Mouse (Mus musculus) urinary bladder, postnatal 25 days (tissue): ENCODE data around the gene Zbtb12.

Experiments used
- DNase-seq: peaks from one replicate; pipeline ENCODE4 v3.0.0; 2022; ENCODE audit warnings: low spot score

The Zbtb12 gene

DNA sequence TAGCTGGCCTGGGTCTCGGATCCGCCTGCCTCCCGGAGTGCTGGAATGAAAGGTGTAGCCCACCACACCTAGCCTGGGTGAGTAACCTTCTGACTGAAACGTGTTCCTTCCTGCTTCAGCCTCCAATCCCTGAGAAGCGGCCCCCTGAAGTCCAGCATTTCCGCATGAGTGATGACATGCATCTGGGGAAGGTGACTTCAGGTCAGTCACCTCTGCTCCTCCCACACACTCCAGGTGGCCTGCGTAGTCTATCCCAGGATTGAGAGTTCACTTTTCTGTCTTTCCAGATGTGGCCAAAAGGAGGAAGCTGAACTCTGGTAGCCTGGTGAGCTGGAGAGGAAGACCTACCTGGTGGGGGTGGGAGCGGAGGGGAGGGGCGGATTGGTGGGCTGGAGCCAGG, 23.6 kb downstream of the Zbtb12 start:
- DNase-seq = no peak

DNA sequence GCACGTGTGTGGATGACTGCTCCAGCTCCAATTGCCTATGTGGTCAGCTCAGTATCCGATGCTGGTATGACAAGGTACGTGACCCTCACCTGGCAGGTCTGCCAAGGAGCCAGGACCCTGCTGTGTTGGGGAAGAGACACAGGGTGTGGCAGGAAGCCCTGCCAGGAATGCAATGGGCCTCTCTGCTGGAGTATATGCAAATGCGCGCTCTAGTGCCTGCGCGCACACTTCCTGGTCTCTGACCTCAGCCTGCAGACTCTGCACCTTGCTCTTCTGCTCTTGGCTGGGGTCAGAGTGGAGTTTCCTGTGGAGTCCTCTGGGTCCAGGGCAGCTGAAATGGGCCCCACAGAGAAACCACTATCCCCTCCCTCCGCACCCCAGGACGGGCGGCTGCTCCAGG, 31.7 kb downstream of the Zbtb12 start:
- no peak for DNase-seq

DNA sequence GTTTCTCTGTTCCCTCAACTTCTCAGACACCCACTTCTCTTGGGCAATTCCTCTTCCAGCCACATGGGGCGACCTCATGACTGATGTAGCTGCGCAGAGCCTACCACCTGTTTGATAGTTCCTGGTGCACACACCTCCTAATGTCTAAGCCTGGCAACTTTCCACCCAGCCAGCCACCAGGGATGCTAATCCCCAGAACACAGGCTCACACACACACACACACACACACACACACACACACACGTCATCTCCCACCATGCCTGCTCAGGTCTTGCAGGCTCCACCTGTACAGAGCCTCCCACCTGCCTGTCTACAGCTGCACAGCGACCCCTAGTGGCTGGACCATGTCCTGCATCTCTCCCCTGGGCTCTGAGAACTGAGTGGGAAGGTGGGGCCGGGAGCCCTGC, 32.7 kb downstream of the Zbtb12 start:
- DNase-seq = peak; percentile 87

DNA sequence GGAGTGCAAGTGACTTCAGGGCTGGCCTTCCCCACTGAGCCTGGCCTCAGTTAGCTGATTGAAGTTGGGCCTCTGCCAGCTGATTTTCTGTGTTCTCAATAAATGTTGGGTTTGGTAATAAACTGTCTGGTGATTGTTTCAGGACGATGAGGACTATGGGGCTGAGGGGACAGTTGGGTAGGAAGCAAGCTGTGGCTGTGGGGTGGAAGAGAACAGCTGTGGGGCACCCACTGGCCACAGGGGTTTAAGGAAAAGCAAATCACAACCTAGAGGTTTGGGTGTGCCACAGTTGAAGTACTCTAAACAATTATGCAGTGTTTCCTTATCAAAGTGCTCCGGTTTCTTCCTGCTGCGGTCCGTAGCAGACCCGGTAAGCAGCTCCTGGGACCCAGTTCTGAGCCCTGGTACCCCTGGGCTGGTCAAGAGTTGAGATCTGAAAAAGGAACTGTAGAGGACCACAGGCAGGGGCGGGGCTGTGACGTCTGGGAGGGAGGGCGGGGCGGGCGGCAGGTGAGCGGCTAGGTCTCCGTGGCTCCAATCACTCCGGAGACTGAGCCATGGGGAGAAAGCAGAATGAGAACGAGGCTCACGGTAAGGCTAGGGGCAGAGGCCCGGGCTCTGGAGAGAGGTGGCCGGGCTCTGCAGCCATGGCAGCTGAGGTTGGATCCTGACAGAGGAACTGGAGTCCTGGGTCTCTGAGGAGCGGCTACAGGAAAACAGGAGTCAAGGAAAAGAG, 34.8 kb downstream of the Zbtb12 start, which contains the start of gene Slc44a4:
Gene Slc44a4 (plus strand): TSS at position 537 of the 736 bp plus-strand sequence.
- no peak for DNase-seq

DNA sequence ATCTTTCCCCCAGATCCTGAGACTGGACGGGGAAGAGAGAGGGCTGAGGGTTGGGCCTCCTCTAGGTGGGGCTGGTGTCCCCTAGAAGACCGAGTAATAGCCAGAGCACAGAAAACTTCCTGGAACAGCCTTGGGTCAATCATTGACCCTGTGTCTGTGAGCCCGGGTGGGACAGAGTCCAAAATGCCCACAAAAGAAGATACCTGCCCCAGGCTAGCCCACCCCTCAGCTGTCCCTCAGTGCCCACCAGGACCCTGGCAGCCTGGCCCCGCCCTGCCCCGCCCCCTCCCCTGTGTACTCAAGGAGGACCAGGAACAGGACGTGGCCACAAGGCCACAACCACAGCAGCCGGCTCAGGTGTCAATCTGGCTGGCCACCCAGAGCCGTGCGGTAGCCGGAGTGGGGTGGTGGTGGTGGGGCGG, 36.1 kb downstream of the Zbtb12 start:
- no peak for DNase-seq

DNA sequence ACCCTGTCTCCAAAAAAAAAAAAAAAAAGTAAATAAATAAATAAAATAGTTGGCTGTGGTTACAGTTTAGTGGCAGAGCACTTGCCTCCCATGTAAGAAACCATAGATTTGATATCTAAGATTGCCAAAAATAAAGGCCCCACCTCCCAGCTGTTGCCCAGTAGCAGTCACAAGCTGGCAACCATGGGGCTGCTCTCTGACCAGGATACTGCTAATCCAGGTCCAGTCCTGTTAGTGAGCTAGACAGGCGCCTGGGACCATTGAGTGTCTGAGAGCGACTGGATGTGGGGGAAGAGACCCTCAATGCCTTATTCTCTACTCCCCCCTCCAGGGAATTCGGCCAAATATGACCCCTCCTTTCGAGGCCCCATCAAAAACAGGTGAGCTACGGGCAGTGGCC, 37.0 kb downstream of the Zbtb12 start:
- no peak for DNase-seq

DNA sequence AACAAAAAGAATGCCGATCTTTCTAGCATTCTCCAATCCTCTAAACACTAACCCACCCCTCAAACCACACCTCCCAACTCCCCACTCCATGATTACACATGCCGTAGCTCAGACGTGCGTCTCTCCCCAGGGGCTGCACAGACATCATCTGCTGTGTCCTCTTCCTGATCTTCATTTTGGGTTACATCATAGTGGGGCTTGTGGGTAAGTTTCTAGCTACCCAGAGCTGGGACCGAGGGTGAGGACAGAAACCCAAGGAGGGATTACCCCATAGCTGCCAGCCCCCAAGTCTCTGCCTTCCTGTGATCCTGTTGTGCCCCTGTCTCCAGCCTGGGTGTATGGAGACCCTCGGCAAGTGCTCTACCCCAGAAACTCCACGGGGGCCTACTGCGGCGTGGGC, 37.9 kb downstream of the Zbtb12 start:
- DNase-seq = no peak

DNA sequence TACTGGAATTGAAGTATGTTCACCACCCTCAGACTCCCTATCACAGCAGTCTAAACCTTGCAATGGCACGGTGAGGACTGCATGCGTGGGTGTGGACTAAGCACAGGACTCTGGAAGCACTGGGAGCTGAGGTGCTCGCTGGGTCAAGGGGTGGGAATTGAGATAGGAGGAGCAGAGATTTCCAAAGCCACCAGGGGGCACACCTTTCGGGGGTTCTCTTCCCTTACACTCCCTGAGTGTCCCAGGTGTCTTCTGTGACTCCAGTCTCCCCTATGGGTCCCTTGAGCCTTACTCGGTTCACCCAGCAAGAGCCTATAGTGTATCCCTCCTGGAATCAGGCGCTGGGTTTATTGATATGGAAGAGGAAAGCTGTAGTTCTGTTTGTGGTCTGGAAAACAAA, 43.7 kb downstream of the Zbtb12 start:
- DNase-seq = no peak

DNA sequence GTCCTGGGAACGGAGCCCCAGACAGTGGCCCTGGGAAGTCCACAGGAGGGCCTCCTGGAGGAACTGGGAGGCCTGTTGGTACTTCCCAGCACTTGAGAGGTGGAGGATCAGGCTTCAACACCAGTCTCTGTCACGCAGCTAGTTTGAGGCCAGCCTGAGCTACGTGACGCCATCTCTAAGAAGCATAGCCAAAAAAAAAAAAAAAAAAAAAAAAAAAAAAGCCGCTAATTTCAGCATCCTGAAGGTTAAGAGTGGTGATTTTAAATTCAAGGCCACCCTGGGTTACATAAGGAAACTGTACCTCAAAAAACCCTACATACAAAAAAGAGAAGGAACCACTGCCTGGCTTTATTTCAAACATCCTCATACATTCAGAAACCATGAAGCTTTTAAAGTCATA, 45.0 kb downstream of the Zbtb12 start:
- DNase-seq = no peak

DNA sequence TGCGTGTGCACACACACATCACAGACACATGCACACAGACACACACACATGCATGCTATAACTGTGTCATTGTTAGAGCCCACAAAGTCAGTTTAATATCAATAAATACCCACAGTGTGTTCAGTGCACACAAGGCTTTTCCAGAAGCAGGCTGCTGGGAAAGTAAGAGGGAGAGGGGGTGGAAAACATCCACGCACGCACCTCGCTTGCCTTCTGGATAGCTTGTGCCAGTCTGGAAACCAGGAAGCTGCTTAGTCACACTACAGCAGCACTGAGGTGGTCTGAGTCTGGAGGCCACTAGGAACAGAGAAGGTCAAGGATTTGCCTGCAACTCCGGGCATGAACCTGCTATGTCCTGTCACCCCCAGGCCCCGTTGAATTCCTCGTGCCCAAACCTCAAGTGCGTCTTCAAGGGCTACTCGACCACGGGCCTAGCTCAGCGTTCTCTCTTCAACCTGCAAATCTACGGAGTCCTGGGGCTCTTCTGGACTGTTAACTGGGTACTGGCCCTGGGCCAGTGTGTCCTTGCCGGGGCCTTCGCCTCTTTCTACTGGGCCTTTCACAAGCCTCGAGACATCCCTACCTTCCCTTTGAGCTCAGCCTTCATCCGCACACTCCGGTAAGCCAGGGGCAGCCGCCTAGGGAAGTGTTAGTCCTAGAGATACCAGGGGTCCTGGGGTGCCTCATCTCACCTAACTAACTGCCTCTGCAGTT, 48.2 kb downstream of the Zbtb12 start:
- no peak for DNase-seq

DNA sequence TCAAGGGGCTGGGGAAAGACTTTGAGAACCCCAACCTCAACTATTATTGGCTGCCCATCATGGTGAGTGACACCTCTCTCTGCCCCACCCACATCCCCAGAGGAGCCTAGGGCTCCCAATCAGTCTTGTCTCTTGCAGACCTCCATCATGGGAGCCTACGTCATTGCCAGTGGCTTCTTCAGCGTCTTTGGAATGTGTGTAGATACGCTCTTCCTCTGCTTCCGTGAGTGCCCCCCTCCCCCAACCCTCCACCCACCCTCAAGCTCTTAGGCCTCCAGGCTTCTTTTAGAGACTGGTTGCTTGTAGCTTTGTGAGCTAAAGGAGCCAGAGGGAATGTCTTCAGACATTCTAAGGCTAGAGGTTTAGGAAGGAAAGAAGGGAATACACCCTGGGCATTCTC, 49.6 kb downstream of the Zbtb12 start:
- no peak for DNase-seq

DNA sequence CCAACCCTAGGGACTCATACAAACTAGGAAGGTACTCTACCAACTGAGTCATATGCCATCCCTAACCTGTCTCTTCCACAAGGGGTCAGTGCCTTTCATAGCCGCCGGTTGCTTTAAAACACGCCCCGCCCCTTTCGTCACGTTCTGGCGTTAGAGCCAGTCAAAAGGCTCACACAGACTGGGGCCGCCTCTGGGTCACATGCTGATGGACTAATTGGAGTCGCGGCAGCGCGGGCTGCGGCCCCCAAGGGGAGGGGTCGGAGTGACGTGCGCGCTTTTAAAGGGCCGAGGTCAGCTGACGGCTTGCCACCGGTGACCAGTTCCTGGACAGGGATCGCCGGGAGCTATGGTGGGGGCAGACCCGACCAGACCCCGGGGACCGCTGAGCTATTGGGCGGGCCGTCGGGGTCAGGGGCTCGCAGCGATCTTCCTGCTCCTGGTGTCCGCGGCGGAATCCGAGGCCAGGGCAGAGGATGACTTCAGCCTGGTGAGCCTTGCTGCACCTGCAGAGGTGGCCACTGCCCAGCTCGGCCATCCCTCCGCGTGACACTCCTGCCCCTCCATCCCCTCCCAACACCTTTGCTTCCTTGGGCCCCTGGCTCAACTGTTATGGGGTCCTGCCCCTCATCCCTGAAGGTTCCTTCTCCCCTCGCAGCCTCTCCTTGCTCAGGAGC, 51.9 kb downstream of the Zbtb12 start, which contains the start of gene Neu1:
Gene Neu1 (plus strand): TSS at position 193 of the 674 bp plus-strand sequence.
- peak; percentile 95 for DNase-seq

DNA sequence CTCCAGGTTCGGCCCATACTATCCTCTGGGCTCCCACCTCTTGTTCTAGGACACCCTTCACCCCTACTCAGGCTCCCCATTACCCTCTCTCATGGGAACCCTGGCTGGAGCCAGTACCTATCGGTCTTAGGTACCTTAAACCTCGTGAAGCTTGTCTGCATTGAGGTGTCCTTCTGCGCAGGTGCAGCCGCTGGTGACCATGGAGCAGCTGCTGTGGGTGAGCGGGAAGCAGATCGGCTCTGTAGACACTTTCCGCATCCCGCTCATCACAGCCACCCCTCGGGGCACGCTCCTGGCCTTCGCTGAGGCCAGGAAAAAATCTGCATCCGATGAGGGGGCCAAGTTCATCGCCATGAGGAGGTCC, 52.4 kb downstream of the Zbtb12 start:
- DNase-seq = no peak

DNA sequence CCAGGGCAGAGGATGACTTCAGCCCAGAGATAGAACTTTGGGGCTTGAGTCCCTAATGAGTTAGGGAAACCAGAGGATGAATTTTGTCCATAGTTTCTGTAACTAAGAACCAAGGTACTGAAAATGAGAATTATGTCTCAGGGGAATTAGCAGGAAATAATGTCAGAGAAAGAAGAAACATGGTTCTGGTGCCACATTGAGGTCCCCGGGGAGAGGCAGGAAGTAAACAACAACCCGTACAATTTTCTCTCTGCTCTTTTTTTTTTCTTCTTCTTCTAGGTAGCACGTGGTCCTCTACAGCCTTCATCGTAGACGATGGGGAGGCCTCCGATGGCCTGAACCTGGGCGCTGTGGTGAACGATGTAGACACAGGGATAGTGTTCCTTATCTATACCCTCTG, 53.0 kb downstream of the Zbtb12 start:
- DNase-seq = no peak

DNA sequence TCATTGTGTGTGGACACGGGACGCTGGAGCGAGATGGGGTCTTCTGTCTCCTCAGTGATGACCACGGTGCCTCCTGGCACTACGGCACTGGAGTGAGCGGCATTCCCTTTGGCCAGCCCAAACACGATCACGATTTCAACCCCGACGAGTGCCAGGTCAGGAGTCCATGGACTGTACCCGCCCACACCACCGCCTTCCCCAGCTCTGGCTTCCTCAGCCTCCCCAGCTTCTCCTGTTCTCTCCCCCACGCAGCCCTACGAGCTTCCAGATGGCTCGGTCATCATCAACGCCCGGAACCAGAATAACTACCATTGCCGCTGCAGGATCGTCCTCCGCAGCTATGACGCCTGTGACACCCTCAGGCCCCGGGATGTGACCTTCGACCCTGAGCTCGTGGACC, 54.7 kb downstream of the Zbtb12 start:
- DNase-seq = no peak

DNA sequence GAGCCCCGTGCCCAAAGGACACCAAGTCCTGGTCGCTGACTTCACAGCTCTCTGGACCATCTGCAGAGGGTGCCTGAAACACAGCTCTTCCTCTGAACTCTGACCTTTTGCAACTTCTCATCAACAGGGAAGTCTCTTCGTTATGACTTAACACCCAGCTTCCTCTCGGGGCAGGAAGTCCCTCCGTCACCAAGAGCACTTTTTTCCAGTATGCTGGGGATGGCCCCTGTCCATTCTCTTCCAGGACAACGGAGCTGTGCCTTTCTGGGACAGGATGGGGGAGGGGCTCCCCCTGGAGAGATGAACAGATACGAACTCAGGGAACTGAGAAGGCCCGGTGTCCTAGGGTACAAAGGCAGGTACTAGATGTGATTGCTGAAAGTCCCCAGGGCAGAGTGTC, 55.5 kb downstream of the Zbtb12 start:
- no peak for DNase-seq

DNA sequence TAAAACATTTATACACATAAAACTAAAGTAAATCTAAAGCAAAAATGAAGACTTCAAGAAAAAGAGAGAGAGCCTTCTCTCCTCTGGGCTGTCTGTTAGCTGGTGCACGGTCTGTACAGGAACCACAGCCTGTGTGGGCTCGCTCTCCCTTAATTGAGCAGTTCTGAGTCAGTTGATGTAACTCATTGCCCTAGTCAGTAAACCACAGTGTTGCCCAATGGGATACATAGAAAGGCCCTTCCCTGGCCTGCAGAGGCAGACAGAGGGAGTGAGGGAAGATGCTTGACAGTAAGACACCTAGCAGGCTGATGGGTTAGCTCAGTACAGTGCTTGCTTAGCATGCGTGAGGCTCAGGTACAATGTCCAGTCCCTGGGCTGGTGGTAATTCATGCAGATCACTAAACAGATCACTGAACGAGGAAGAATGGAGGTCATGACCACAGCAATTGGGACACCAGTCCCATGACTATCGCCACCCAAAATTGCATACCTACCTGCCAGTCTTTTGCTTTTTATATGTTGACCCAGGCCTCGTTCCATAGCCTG, 58.8 kb downstream of the Zbtb12 start:
- DNase-seq = no peak

DNA sequence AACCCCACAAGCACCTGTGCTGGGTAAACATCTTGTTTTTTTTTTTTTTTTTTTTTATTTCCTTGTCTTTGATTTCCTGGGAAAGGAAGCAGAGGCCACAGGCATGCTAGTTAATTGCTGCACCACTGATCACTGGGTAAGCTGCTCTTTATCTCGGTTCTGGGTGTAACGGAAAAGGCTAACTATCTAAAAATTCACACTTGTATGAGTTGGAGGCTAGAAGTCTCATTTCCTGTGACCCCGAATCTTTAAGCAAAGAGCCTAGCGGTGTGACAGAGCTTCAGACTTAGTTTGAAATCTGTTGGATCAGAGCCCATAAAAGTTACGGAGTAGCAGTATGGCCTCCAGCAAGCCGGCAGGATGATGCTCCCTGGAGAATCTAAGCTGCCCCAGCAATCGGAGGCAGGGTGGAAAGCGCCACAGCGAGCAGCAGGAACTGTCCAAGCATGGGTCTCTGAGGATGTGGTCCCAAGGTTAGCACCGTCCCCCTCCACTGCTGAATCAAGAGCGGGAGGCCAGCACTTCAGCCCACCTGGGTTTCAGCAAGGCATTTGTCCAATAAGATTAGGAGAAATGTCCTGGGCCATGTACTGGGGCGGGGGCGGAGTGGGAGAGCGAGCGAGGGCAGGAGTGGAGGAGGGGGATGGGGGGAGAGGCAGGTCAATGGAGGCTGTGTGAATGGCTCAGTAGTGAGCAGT, 62.2 kb downstream of the Zbtb12 start:
- DNase-seq = no peak

DNA sequence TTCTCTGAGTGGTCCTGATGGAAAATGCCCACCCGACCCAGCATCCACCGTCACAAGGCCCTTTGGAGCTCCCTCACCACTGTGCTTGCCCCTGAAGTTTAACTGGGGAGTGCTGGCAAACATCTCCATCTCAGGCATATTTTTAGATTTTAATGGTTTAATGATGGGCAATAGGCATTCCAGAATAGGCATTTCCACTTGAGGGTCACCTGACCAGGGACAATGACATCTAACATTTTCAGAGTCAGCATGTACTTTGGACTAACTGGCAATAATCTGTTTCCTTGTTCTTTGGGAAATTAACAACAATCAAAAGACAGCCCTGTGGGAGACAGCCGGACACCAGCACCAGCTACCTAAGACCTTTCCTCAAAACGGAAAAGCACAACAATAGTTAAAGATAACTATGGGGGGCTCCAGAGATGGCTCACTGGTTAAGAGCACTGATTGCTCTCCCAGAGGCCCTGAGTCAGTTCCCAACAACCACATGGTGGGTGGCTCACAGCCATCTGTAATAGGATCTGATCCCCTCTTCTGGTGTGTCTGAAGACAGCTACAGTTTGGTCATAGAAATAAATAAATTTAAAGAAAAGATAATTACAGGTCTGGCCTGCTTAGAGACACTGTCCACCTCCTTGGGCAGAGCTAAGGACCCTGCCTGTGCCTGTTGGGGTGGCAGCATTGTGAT, 64.0 kb downstream of the Zbtb12 start:
- no peak for DNase-seq

DNA sequence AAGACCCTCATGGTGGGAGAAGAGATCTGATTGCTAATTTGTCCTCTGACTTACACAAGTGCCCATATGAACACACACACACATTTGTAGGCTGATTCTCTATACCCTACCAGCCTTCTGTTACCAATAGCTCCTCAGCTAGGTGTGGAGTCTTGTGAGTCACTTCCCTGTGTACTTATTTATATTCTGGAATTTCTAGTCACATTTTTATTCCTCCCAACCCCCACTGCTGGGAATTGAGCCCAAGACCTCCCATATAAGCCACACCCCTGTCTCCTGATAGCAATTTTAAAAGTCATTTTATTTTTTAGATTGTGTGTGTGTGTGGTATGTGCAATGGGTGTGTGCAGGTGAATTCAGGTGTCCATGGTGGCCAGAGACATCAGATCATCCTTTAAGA, 65.1 kb downstream of the Zbtb12 start:
- no peak for DNase-seq
